Mouse (Mus musculus) embryonic facial prominence, embryonic 11.5 days (tissue): Measurements from ENCODE around the gene Pcsk6. TPM values are rescaled to one million over a fixed set of nuclear protein-coding genes. Genes with fewer than 3 reads are reported as not detected.

Source experiments
- ATAC-seq: fragments of 200-750 bp; cut with Nextera tagmentation; replicated peaks from 2 replicates; pipeline ENCODE4 v1.8.0; 2017; ENCODE audit warnings: low read depth; ENCODE audit not compliant: insufficient number of reproducible peaks, low FRiP score, low TSS enrichment
- DNase-seq: peaks from one replicate; pipeline ENCODE4 v3.0.0-alpha.2; 2015; ENCODE audit warnings: low spot score
- H3K27ac ChIP-seq: fragments of 300-500 bp; sonication (generic); replicated peaks from 2 replicates; pipeline ENCODE4 v1.5.1; 2014; ENCODE audit warnings: mild to moderate bottlenecking, low read depth, low read length, control low read depth
- H3K27me3 ChIP-seq: fragments of 300-500 bp; sonication (generic); 2 replicates; pipeline ENCODE4 v1.6.1; 2014; ENCODE audit warnings: mild to moderate bottlenecking, low read length, moderate library complexity, mixed read lengths; ENCODE audit not compliant: control insufficient read depth, insufficient read depth
- H3K36me3 ChIP-seq: fragments of 300-500 bp; sonication (generic); replicated peaks from 2 replicates; pipeline ENCODE4 v1.6.1; 2014; ENCODE audit warnings: low read depth, mild to moderate bottlenecking, low read length, moderate library complexity, mixed read lengths; ENCODE audit not compliant: control insufficient read depth, insufficient read depth
- H3K4me1 ChIP-seq: fragments of 300-500 bp; sonication (generic); 2 replicates; pipeline ENCODE4 v1.6.1; 2014; ENCODE audit warnings: low read length, mixed read lengths; ENCODE audit not compliant: control insufficient read depth, insufficient read depth
- H3K4me2 ChIP-seq: fragments of 300-500 bp; sonication (generic); 2 replicates; pipeline ENCODE4 v1.6.1; 2014; ENCODE audit warnings: low read depth, mild to moderate bottlenecking, control low read depth, low read length, moderate library complexity
- H3K4me3 ChIP-seq: fragments of 300-500 bp; sonication (generic); 2 replicates; pipeline ENCODE4 v1.5.1; 2014; ENCODE audit warnings: low read depth, low read length, control low read depth
- H3K9ac ChIP-seq: fragments of 300-500 bp; sonication (generic); replicated peaks from 2 replicates; pipeline ENCODE4 v1.6.1; 2014; ENCODE audit warnings: mild to moderate bottlenecking, control low read depth, low read length
- H3K9me3 ChIP-seq: fragments of 300-500 bp; sonication (generic); replicated peaks from 2 replicates; pipeline ENCODE4 v1.6.1; 2016; ENCODE audit warnings: mild to moderate bottlenecking, low read length, inconsistent platforms, mixed read lengths; ENCODE audit not compliant: control insufficient read depth
- WGBS: fragments of 180-500 bp; shearing (Covaris S2); extraction: QIAGEN DNeasy Blood & Tissue Kit; methylation state at CpG from one replicate; pipeline ENCODE4 v1.1.7; 2014; 5-methylcytosine and 5-hydroxymethylcytosine counted together
- polyA plus RNA-seq: library from polyadenylated mRNA; unstranded; fragments of >200 nt; fragmentation: Nextera tagmentation; extraction: Ambion mirVana; gene quantifications from 2 replicates; pipeline ENCODE4 v1.2.1, GENCODE M21; 2014

Pcsk6 gene
- polyA plus RNA-seq, 1 experiment from 2014 or later = 2.1 TPM

- H3K4me2 ChIP-seq = no peak overlapping the region
- H3K27me3 ChIP-seq = no peaks in the 10 kb centered on the region
- no peaks in the 10 kb centered on the region for H3K4me1 ChIP-seq
- no peak overlapping the region for H3K27ac ChIP-seq
- H3K4me3 ChIP-seq = no peak overlapping the region
- peak; percentile 81 for ATAC-seq
- no peak overlapping the region for H3K9ac ChIP-seq
- peak; percentile 68 for DNase-seq
- no peaks in the 10 kb centered on the region for H3K36me3 ChIP-seq
- no peaks in the 10 kb centered on the region for H3K9me3 ChIP-seq
- 44% methylated on average over 24 of the region's 24 CpGs for WGBS
Measured at GRCm38 (mm10) chr7:65955304-65956220, 94.0 kb downstream of the Pcsk6 start.

DNA sequence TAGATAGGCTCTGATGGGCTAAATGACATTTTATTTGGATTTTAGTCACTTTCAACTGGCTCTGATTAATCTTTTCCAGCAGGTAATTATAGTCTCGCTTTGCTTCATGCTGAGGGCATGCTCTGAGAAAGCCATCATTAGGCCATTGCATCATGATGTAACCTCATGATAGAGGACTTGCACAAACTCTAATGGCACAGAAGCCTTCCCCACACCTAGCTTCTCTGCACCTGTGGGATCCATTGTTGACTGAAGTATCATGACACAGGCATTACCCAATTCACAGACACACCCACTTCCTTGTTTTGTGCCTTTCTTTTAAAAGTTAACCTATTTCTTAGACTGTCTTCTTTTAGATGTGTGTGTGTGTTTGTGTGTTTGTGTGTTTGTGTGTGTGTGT lies 95.7 kb downstream of the Pcsk6 start:
- H3K4me2 ChIP-seq = no peak overlapping the region
- H3K4me3 ChIP-seq = no peak overlapping the region
- 80% methylated on average over 1 of the region's 1 CpGs for WGBS

GRCm38 (mm10) chr7:65958105-65958504 lies 96.6 kb downstream of the Pcsk6 start:
- Histone ChIP-seq H3K4me1 (no peaks in the 10 kb centered on the region), H3K9me3 (no peaks in the 10 kb centered on the region), H3K36me3 (no peaks in the 10 kb centered on the region), H3K4me3 (no peak overlapping the region), H3K9ac (no peak overlapping the region), H3K27ac (no peak overlapping the region), H3K27me3 (no peaks in the 10 kb centered on the region), H3K4me2 (no peak overlapping the region)
- ATAC-seq = no peak
- 91% methylated on average over 5 of the region's 5 CpGs for WGBS
- DNase-seq = no peak

More for the DNA sequence above, 95.7 kb downstream of the Pcsk6 start:
- no peaks in the 10 kb centered on the region for H3K4me1 ChIP-seq
- no peaks in the 10 kb centered on the region for H3K9me3 ChIP-seq
- no peaks in the 10 kb centered on the region for H3K27me3 ChIP-seq
- no peak for DNase-seq
- no peak overlapping the region for H3K27ac ChIP-seq
- H3K9ac ChIP-seq = no peak overlapping the region
- no peak for ATAC-seq
- no peaks in the 10 kb centered on the region for H3K36me3 ChIP-seq

- Histone ChIP-seq H3K27ac (no peak overlapping the region), H3K36me3 (no peaks in the 10 kb centered on the region), H3K27me3 (no peaks in the 10 kb centered on the region), H3K4me1 (no peaks in the 10 kb centered on the region), H3K9me3 (no peaks in the 10 kb centered on the region), H3K4me2 (no peak overlapping the region), H3K9ac (no peak overlapping the region), H3K4me3 (no peak overlapping the region)
- ATAC-seq = no peak
- DNase-seq = no peak
- 96% methylated on average over 9 of the region's 9 CpGs for WGBS
Measured at GRCm38 (mm10) chr7:65959221-65959924, 97.8 kb downstream of the Pcsk6 start.

- H3K27me3 ChIP-seq = no peaks in the 10 kb centered on the region
- no peaks in the 10 kb centered on the region for H3K4me1 ChIP-seq
- H3K9ac ChIP-seq = no peak overlapping the region
- no peaks in the 10 kb centered on the region for H3K36me3 ChIP-seq
- H3K27ac ChIP-seq = no peak overlapping the region
- DNase-seq (no peak), ATAC-seq (no peak)
- WGBS = 88% methylated on average over 7 of the region's 7 CpGs
- H3K4me2 ChIP-seq = no peak overlapping the region
- H3K4me3 ChIP-seq = no peak overlapping the region
- no peaks in the 10 kb centered on the region for H3K9me3 ChIP-seq
Measured at GRCm38 (mm10) chr7:65962611-65963010, 101.1 kb downstream of the Pcsk6 start.

DNA sequence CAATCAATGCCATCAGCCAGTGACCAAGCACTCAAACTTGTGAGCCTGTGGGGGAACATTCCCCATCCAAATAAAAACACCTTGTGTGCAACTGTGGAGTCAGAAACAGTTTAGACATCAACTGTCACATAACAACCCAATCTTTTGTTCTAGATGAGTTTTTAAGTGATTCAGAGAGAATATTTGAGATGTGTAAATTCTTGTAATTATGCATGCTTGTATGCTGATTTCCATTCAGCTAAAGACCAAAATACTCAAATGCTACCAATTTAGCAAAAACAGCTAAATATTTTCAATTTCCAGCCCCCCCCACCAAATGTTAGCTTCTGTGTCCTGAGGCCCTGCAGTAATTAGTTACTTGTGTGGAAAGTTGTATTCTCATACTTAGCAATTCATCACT lies 102.9 kb downstream of the Pcsk6 start:
- Histone ChIP-seq H3K4me1 (no peaks in the 10 kb centered on the region), H3K36me3 (no peaks in the 10 kb centered on the region), H3K4me3 (no peak overlapping the region), H3K4me2 (no peak overlapping the region), H3K9ac (no peak overlapping the region), H3K9me3 (no peaks in the 10 kb centered on the region), H3K27ac (no peak overlapping the region), H3K27me3 (no peaks in the 10 kb centered on the region)
- ATAC-seq (no peak), DNase-seq (no peak)

GRCm38 (mm10) chr7:65971301-65971700 lies 109.8 kb downstream of the Pcsk6 start:
- H3K4me2 ChIP-seq = no peak overlapping the region
- WGBS = 84% methylated on average over 10 of the region's 10 CpGs

GRCm38 (mm10) chr7:65977286-65977685 lies 115.8 kb downstream of the Pcsk6 start:
- ATAC-seq (no peak), DNase-seq (no peak)
- Histone ChIP-seq H3K9me3 (no peaks in the 10 kb centered on the region), H3K4me2 (no peak overlapping the region), H3K27me3 (no peaks in the 10 kb centered on the region), H3K36me3 (no peaks in the 10 kb centered on the region), H3K9ac (no peak overlapping the region), H3K4me3 (no peak overlapping the region), H3K4me1 (no peaks in the 10 kb centered on the region), H3K27ac (no peak overlapping the region)
- WGBS = 64% methylated on average over 5 of the region's 5 CpGs

More at GRCm38 (mm10) chr7:65971301-65971700, 109.8 kb downstream of the Pcsk6 start:
- no peak overlapping the region for H3K4me3 ChIP-seq
- no peaks in the 10 kb centered on the region for H3K9me3 ChIP-seq
- no peak overlapping the region for H3K9ac ChIP-seq
- no peaks in the 10 kb centered on the region for H3K36me3 ChIP-seq
- H3K27ac ChIP-seq = no peak overlapping the region
- H3K27me3 ChIP-seq = no peaks in the 10 kb centered on the region
- ATAC-seq = no peak
- no peaks in the 10 kb centered on the region for H3K4me1 ChIP-seq
- DNase-seq = no peak
